In the genomic region with DNA sequence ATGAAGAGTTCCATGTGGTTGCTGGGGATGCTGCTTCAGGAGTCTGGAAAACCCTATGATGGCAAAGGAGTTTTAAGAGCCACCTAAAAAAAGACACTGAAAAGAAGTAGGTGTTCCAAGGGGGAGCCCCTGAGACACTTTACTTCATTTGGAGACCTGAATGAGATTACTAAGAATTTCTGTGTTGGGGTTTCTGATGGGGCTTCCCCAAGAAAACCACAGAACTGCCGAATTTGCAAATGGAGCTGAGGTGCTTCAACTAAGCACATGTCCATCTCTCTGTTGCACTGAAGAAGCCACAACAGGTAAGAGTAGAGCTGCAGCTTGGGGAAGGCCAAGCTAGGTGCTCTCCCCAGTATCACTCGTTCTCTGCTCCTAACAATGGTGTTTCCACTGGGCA, we compare ENCODE assay signal across 11 mouse cellular contexts. TPM values are rescaled to one million over a fixed set of nuclear protein-coding genes. Genes with fewer than 3 reads are reported as not detected.
DNase-seq lines count a peak whose midpoint lies in the region; ATAC-seq and TF ChIP-seq lines count a peak whose summit lies in the region.
"Had no signal": no experiment of that assay in that cellular context is flagged by ENCODE, and none has a peak within 500 bp of the region (broad histone marks: within the 10 kb centered on the region; RNA-seq: fewer than 3 reads in every experiment).

No protein-coding gene starts in this region.

- intact Hi-C loops in heart, postnatal 36 days (cut with DNase I): no loop called here

- TF ChIP-seq CTCF in midbrain, postnatal 0 days (IDR thresholded peaks at IDR 0.05): no peak
- no peak for TF ChIP-seq CTCF in cortical plate, adult 2 months (IDR thresholded peaks at IDR 0.05; ENCODE audit: extremely low read depth, insufficient read depth, low read length)

- H3K9me3 ChIP-seq in midbrain, embryonic 11.5 days (ENCODE audit: control insufficient read depth, low read length): no peaks in the 10 kb centered on the region
- H3K9me3 ChIP-seq in midbrain, postnatal 0 days (ENCODE audit: low read length): no peaks in the 10 kb centered on the region
- no peaks in the 10 kb centered on the region for H3K9me3 ChIP-seq in midbrain, embryonic 15.5 days
- H3K9me3 ChIP-seq: G1E had no signal

- H3K27ac ChIP-seq in midbrain, embryonic 11.5 days (ENCODE audit: low read depth, low read length): no peak overlapping the region
- no peak overlapping the region for H3K27ac ChIP-seq in midbrain, postnatal 0 days (ENCODE audit: low read depth, low read length)
- peak overlapping the region; percentile 60; the same call in 1 of the 2 replicates for H3K27ac ChIP-seq in cortical plate, adult 2 months (ENCODE audit: insufficient read depth, low read length)
- H3K27ac ChIP-seq in midbrain, embryonic 15.5 days: no peak overlapping the region

- no peak overlapping the region for H3K4me2 ChIP-seq in midbrain, embryonic 11.5 days
- H3K4me2 ChIP-seq in midbrain, postnatal 0 days (ENCODE audit: low read depth, low read length, poor library complexity, severe bottlenecking): no peak overlapping the region
- H3K4me2 ChIP-seq in midbrain, embryonic 15.5 days: peak overlapping the region; percentile 20; the same call in 1 of the 2 replicates

- ATAC-seq in midbrain, embryonic 11.5 days (ENCODE audit: low FRiP score): no peak
- no peak for ATAC-seq in midbrain, postnatal 0 days (ENCODE audit: low FRiP score)
- no peak for ATAC-seq in midbrain, embryonic 15.5 days (replicated peaks)

- H3K4me1 ChIP-seq in midbrain, embryonic 11.5 days (ENCODE audit: control insufficient read depth, insufficient read depth, low read length): peaks cover 43% of the 10 kb centered on the region
- H3K4me1 ChIP-seq in midbrain, postnatal 0 days (ENCODE audit: insufficient read depth, low read length): peaks cover 37% of the 10 kb centered on the region
- H3K4me1 ChIP-seq in cortical plate, adult 2 months (ENCODE audit: control insufficient read depth, insufficient read depth, low read length): peaks cover 21% of the 10 kb centered on the region
- H3K4me1 ChIP-seq in midbrain, embryonic 15.5 days: peaks cover 77% of the 10 kb centered on the region

- no peaks in the 10 kb centered on the region for H3K27me3 ChIP-seq in midbrain, embryonic 11.5 days (ENCODE audit: control insufficient read depth, insufficient read depth, low read length)
- H3K27me3 ChIP-seq in midbrain, postnatal 0 days (ENCODE audit: insufficient read depth, low read length): no peaks in the 10 kb centered on the region
- H3K27me3 ChIP-seq in midbrain, embryonic 15.5 days (replicated peaks): no peaks in the 10 kb centered on the region

- WGBS in midbrain, embryonic 11.5 days: 88% methylated on average over 2 of the region's 2 CpGs
- 87% methylated on average over 2 of the region's 2 CpGs for WGBS in midbrain, postnatal 0 days
- WGBS in midbrain, embryonic 15.5 days: 97% methylated on average over 2 of the region's 2 CpGs

- H3K9ac ChIP-seq in midbrain, embryonic 11.5 days (ENCODE audit: low read length): no peak overlapping the region
- no peak overlapping the region for H3K9ac ChIP-seq in midbrain, postnatal 0 days (replicated peaks; ENCODE audit: low read length, poor library complexity, severe bottlenecking)
- no peak overlapping the region for H3K9ac ChIP-seq in midbrain, embryonic 15.5 days

- DNase-seq in heart, adult 11 months: peak; percentile 91
- DNase-seq in heart, postnatal 36 days: no peak
- DNase-seq in midbrain, embryonic 11.5 days (ENCODE audit: low spot score, missing footprints): peak; percentile 10
- no peak for DNase-seq in midbrain, postnatal 0 days (ENCODE audit: low spot score)
- no peak for DNase-seq in adipocyte (ENCODE audit: low spot score)
- no peak for DNase-seq in left cerebral cortex, adult 8-10 months (ENCODE audit: low spot score in 2 of 2)
- DNase-seq: gastrocnemius, postnatal 25 days; lung, postnatal 36 days had no signal

- H3K4me3 ChIP-seq in midbrain, embryonic 11.5 days (ENCODE audit: low read depth, low read length): no peak overlapping the region
- H3K4me3 ChIP-seq in midbrain, postnatal 0 days (ENCODE audit: low read depth, low read length): no peak overlapping the region
- no peak overlapping the region for H3K4me3 ChIP-seq in cortical plate, adult 2 months (ENCODE audit: insufficient read depth, low read length)
- H3K4me3 ChIP-seq in midbrain, embryonic 15.5 days: no peak overlapping the region

- peaks cover 2% of the 10 kb centered on the region; the same call in 1 of the 2 replicates for H3K36me3 ChIP-seq in midbrain, embryonic 11.5 days (ENCODE audit: control insufficient read depth, insufficient read depth, low read length)
- H3K36me3 ChIP-seq in midbrain, postnatal 0 days (ENCODE audit: insufficient read depth, low read length): no peaks in the 10 kb centered on the region
- no peaks in the 10 kb centered on the region for H3K36me3 ChIP-seq in midbrain, embryonic 15.5 days (replicated peaks)

- TF ChIP-seq POLR2A in cortical plate, adult 2 months (IDR thresholded peaks at IDR 0.05; ENCODE audit: extremely low read depth, insufficient read depth, low read length): no peak

RNA-seq across cellular contexts. Expression of gene Bcl2l1, which starts 5.8 kb away (rescaled TPM):
- total RNA-seq in heart, postnatal 36 days (2021): 10 to 100 TPM; 52.5 to 73.5 TPM
- 120 and 125 TPM in 2 replicates for polyA plus RNA-seq in midbrain, embryonic 11.5 days (2014; fragmentation: Nextera tagmentation; extraction: Ambion mirVana)
- 124 and 133 TPM in 2 replicates for total RNA-seq in midbrain, postnatal 0 days (2014; rRNA removed)
- polyA plus RNA-seq in midbrain, postnatal 0 days (2015; fragmentation: Nextera tagmentation; extraction: Ambion mirVana): 150 and 158 TPM in 2 replicates
- polyA plus RNA-seq in cortical plate, adult 2 months (2012; rRNA removed): 99.2 and 105 TPM in 2 replicates
- 195 and 197 TPM in 2 replicates for polyA plus RNA-seq in midbrain, embryonic 15.5 days (2015; fragmentation: Nextera tagmentation; extraction: Ambion mirVana)
- total RNA-seq in left cerebral cortex, adult 8-10 months (2022): 100 to 1,000 TPM; 125 to 143 (median 135) TPM

RNA-seq across cellular contexts. Expression of gene Tpx2, which starts 22.1 kb away (rescaled TPM):
- total RNA-seq in heart, postnatal 36 days (2021): 1 to 10 TPM in 1 of 2 experiments, under 1 TPM in 1; 0.89 to 1.6 TPM
- 166 and 187 TPM in 2 replicates for polyA plus RNA-seq in midbrain, embryonic 11.5 days (2014; fragmentation: Nextera tagmentation; extraction: Ambion mirVana)
- 4.2 and 4.7 TPM in 2 replicates for total RNA-seq in midbrain, postnatal 0 days (2014; rRNA removed)
- 4.6 and 4.8 TPM in 2 replicates for polyA plus RNA-seq in midbrain, postnatal 0 days (2015; fragmentation: Nextera tagmentation; extraction: Ambion mirVana)
- polyA plus RNA-seq in cortical plate, adult 2 months (2012; rRNA removed): 1.5 and 1.8 TPM in 2 replicates
- 12.9 and 14.6 TPM in 2 replicates for polyA plus RNA-seq in midbrain, embryonic 15.5 days (2015; fragmentation: Nextera tagmentation; extraction: Ambion mirVana)
- 1 to 10 TPM; 1.9 to 2.9 (median 2.2) TPM for total RNA-seq in left cerebral cortex, adult 8-10 months (2022)

Comparison
In these comparisons a context has a peak if more than half of its experiments do, and no peak if none do; other contexts are left out.
1. DNase-seq: peak in heart, adult 11 months (single experiment) and midbrain, embryonic 11.5 days (single experiment); none in heart, postnatal 36 days (0 of 2), midbrain, postnatal 0 days (single experiment), adipocyte (single experiment) and left cerebral cortex, adult 8-10 months (0 of 2).
2. RNA of gene Tpx2, which starts 22.1 kb away (polyA plus RNA-seq): 166 to 187 TPM in midbrain, embryonic 11.5 days; 12.9 to 14.6 TPM in midbrain, embryonic 15.5 days, 4.6 to 4.8 TPM in midbrain, postnatal 0 days and 1.5 to 1.8 TPM in cortical plate, adult 2 months; every median in the first group is over 10 times any median in the second.